Mouse (Mus musculus) erythroblast, embryonic 14.5 days (primary cell): ENCODE results near the gene Gpr137. TPM values are rescaled to one million over a fixed set of nuclear protein-coding genes. Genes with fewer than 3 reads are reported as not detected.

Experiments used
- H3K27me3 ChIP-seq: 2 replicates; pipeline ENCODE4 v1.6.1; 2012; ENCODE audit warnings: inconsistent platforms; ENCODE audit not compliant: control insufficient read depth
- H3K36me3 ChIP-seq: 2 replicates; pipeline ENCODE4 v1.6.1; 2012; ENCODE audit warnings: mild to moderate bottlenecking, inconsistent platforms; ENCODE audit not compliant: control insufficient read depth
- H3K4me1 ChIP-seq: 2 replicates; pipeline ENCODE4 v1.6.1; 2012; ENCODE audit warnings: inconsistent platforms; ENCODE audit not compliant: control insufficient read depth
- H3K4me3 ChIP-seq: replicated peaks from 2 replicates; pipeline ENCODE3; 2012; ENCODE audit warnings: moderate library complexity, mild to moderate bottlenecking, inconsistent platforms
- H3K9me3 ChIP-seq: 2 replicates; pipeline ENCODE4 v1.6.1; 2012; ENCODE audit warnings: low read length, inconsistent platforms, mixed read lengths; ENCODE audit not compliant: control insufficient read depth
- GATA1 ChIP-seq: IDR thresholded peaks from 2 replicates; pipeline ENCODE4 v1.6.1; 2012; ENCODE audit warnings: low read length, inconsistent platforms, mixed read lengths
- TAL1 ChIP-seq: IDR thresholded peaks from 3 replicates; pipeline ENCODE4 v1.6.1; 2012; ENCODE audit warnings: low read length, inconsistent platforms, mixed read lengths
- polyA plus RNA-seq: library from polyadenylated mRNA; stranded (reverse); fragments of >175 nt; gene quantifications from 2 replicates; pipeline ENCODE4 v1.2.3, GENCODE M21; 2012

Gene Gpr137
- polyA plus RNA-seq, 1 experiment = 1.5 TPM

- no peaks in the 10 kb centered on the region for H3K27me3 ChIP-seq
- H3K36me3 ChIP-seq = peaks cover 55% of the 10 kb centered on the region
These were observed 39.2 kb upstream of the Gpr137 start for GRCm38 (mm10) chr19:6981465-6981864.

DNA sequence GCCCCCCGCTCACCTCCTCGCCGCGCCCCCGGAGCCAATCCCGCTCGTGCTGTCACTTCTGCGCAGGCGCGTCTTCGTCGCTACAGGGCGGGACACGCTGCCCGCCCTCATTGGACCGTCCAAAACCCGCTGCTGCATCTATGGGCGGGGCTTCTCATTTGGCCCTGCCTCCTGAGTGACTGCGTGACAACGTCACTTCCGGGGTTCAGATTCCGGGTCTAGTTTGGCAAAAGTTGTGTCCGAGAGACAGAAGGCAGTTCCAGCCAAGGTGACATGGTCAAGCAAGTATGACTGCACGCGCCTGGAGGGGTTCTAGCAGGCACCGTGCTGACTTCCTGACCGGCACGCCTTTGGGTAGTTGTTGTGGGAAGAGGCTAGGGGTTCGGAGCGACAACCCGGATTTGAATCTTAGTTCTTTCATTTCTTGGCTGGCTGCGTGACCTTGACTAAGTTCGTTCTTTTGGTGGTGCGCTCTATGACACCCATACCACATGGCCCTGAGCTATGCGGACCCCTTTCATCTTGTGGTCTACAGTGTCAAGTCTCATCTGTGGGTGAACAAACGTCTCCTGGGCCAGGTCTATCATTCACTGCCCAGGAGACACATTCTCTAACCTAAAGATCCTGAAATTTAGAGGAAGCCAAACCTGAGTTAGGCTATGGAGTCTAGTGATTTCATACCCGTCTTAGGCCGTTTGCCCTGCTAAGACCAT is 38.3 kb upstream of the Gpr137 start, which contains the start of gene Fkbp2:
TSS of gene Fkbp2 (minus strand) at position 121 of the 713 bp plus-strand sequence.
- Histone ChIP-seq H3K4me3 (peak within 1 kb of the TSS; percentile 89), H3K4me1 (peaks cover 66% of the 10 kb centered on the region), H3K9me3 (no peaks in the 10 kb centered on the region), H3K27me3 (no peaks in the 10 kb centered on the region), H3K36me3 (peaks cover 53% of the 10 kb centered on the region)
- TF ChIP-seq GATA1 (no peak), TAL1 (no peak)

More at GRCm38 (mm10) chr19:6981465-6981864, 39.2 kb upstream of the Gpr137 start:
- no peak for TF ChIP-seq GATA1
- no peak for TF ChIP-seq TAL1
- Histone ChIP-seq H3K9me3 (no peaks in the 10 kb centered on the region), H3K4me3 (peak overlapping the region; percentile 89), H3K4me1 (peaks cover 65% of the 10 kb centered on the region)

DNA sequence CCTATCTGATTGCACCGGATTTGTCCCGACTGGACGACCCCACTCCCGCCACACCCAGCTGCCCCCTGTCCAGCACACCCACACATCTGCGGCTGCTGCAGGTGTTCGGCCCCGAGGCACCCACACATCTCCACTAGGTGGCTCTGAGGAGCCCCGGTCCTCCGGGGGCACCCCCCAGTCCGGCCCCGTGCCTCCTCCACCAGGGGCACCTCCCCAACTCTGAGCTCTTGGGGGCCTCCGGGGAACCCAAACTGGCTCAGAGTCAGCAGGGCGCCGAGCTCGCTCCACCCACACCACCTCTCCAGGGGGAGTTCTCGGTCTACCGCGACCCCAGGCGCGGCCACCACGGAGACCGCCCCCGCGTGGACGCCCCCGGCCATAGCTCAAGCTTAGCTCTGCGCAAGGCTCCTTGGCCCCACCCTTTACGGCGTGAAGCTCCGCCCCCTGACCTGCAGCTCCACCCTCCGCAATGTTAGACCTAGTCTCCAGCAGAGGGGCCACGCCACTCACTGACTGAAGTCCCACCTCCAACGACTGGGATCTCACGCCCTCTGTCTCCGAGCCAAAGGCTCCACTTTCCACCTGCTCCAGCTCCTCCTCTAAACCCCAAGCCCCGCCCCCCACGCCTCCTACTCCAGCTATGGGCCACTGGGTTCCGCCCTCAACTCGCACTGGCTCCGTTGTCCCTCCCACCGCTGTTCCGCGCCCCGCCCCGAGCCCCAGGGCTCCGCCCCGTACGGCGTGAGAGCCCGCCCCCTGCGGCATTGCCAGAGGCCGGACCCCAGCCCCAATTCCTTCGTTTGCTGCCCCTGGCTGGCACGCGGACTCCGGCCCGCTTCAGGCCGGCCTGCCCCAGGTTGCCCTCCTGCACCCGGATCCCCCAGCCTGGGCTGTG is 37.5 kb upstream of the Gpr137 start:
- Histone ChIP-seq H3K4me1 (peaks cover 64% of the 10 kb centered on the region), H3K36me3 (peaks cover 46% of the 10 kb centered on the region), H3K4me3 (peak overlapping the region; percentile 89), H3K9me3 (no peaks in the 10 kb centered on the region), H3K27me3 (no peaks in the 10 kb centered on the region)
- TF ChIP-seq TAL1 = no peak
- TF ChIP-seq GATA1 = no peak

DNA sequence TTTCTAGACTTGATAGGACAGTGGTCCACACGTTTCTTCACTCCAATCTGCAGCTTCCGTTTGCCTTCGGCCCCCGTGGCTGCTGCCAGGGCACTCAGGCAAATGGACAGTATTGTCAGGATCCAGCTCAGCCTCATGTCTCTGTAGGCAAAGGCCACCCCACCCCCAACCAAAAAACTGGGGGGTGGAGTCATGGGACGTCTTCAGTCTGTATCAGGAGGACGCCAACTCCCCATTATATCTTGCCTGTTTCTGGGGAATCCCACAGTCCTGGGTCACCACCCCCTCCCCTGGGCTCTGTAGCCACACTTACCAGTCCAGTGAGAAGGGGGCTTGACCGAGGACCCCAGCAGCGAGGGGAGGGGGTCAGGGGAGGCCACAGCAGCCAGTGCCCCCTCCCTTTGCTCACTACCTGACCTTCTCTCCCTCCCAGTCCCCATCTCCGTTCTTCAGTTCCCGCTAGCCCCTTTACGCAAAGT is 36.8 kb upstream of the Gpr137 start:
- TF ChIP-seq TAL1 (no peak), GATA1 (no peak)
- Histone ChIP-seq H3K9me3 (no peaks in the 10 kb centered on the region), H3K4me1 (peaks cover 70% of the 10 kb centered on the region), H3K4me3 (peak overlapping the region; percentile 89), H3K36me3 (peaks cover 41% of the 10 kb centered on the region), H3K27me3 (no peaks in the 10 kb centered on the region)

DNA sequence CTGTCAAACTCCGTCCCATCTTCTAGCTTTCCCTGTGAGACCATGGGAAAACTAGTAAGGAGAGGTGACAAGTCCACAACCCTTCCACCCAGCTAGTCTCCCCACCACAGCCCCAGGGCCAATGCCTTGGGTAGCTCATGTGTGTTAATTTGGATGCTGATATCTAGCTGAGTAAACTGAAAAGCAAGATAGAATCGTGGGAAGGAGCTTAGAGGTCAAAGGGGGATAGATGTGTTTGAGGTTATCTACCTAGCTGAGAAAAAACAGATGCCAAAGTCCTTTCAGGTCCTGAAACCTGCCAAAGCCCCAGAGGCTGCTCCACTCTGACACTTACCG is 36.3 kb upstream of the Gpr137 start:
- H3K27me3 ChIP-seq = no peaks in the 10 kb centered on the region
- H3K36me3 ChIP-seq = peaks cover 37% of the 10 kb centered on the region
- H3K4me3 ChIP-seq = peak overlapping the region; percentile 89
- H3K4me1 ChIP-seq = peaks cover 74% of the 10 kb centered on the region
- TF ChIP-seq TAL1 (no peak), GATA1 (no peak)
- H3K9me3 ChIP-seq = no peaks in the 10 kb centered on the region

GRCm38 (mm10) chr19:6977759-6978638 is 35.7 kb upstream of the Gpr137 start:
- H3K4me3 ChIP-seq = peak overlapping the region; percentile 89
- no peaks in the 10 kb centered on the region for H3K9me3 ChIP-seq
- H3K27me3 ChIP-seq = no peaks in the 10 kb centered on the region
- H3K4me1 ChIP-seq = peaks cover 77% of the 10 kb centered on the region
- H3K36me3 ChIP-seq = peaks cover 33% of the 10 kb centered on the region
- TF ChIP-seq GATA1 (no peak), TAL1 (no peak)

- Histone ChIP-seq H3K36me3 (peaks cover 26% of the 10 kb centered on the region), H3K9me3 (no peaks in the 10 kb centered on the region), H3K4me3 (peak within 1 kb of the TSS; percentile 82), H3K27me3 (no peaks in the 10 kb centered on the region), H3K4me1 (peaks cover 82% of the 10 kb centered on the region)
- TF ChIP-seq GATA1 (no peak), TAL1 (no peak)
These were observed 33.5 kb upstream of the Gpr137 start, which contains the start of gene Plcb3 for GRCm38 (mm10) chr19:6975537-6976521. Gene Plcb3, minus strand, starts transcription at chr19:6976470.
